Mouse (Mus musculus) retina, adult 2 months (tissue): ENCODE measurements around the gene Tsc22d1.

ENCODE experiments used
- DNase-seq: peaks from one replicate; pipeline ENCODE4 v3.0.0-alpha.2; 2012; ENCODE audit warnings: low read depth, low spot score

Gene Tsc22d1

DNA sequence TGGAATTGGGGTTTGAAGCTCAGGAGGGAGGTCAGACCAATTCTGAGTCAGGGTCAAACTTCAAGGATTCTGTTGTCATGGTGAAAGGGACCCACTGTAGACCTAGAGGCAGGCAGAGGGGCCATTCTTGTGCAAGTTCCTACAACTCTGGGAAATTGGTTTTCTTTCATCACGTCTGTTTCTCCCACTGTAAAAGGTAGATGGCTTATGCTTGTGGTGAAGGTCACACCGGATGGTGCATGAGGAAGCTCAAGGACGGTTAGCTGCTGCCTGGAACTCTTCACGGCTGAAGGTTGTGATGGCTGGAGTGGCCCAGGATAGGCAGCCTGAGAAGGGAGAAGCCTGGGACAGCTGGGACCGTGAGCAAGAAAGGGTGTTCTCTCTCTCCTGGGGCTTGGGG, 103.5 kb downstream of the Tsc22d1 start:
- no peak for DNase-seq

- no peak for DNase-seq
These were observed 105.8 kb downstream of the Tsc22d1 start for GRCm38 (mm10) chr14:76520606-76521005.

DNA sequence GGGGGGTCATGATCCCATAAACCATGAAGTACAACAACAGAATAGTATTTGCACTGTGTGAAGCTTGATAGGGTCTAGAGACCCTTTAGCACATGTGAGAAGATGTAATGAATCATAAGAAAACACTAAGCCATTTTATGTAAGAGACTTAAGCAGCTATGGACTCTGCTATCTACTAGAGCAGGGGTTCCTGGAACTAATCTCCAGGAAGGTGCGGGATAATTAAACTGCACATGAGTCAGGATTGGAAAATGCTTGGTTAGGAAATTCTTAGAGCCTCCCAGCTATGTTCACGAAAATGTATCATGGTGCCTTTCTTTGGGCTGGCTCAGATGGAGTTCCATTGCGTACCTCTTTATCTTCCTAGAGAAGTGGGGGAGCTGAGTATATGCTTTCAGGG, 106.5 kb downstream of the Tsc22d1 start:
- no peak for DNase-seq

DNA sequence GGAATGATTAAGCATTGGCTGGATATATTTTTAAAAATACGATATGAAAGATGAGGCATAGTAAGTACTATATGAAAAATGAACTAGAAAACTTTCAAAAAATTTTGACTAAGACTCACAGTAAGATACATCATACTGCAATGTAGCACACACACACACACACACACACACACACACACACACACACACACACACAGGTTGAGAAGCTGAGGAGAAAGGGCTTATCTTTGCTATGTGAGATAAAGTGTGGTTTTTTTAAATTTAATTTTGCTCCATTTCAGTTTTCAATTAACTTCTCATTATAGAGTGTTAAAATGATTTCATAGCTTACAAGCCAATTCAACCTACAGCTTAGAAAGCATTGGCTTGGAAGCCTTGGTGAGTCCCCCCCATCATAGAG, 108.6 kb downstream of the Tsc22d1 start:
- no peak for DNase-seq

DNA sequence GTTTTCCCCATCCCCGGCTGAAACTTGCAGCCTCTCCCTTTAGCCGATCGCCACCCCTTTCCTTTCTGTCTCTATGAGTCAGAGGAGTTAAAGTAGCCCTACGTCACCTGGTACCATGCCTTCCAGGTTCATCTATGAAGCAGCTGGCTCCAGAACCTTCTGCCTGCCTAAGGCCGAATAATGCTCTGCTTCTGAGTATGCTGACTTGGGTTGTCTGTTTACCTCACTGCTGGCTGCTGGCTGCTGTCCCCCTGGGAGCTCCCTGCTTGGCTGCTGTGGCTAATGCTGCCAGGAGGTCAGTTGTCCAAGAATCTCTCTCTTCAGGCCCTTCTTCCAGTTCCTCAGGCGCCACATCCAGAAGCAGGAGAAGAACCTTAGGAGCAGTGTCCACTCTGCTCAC, 111.7 kb downstream of the Tsc22d1 start:
- DNase-seq = no peak

GRCm38 (mm10) chr14:76527030-76527719, 112.4 kb downstream of the Tsc22d1 start:
- DNase-seq = no peak

DNA sequence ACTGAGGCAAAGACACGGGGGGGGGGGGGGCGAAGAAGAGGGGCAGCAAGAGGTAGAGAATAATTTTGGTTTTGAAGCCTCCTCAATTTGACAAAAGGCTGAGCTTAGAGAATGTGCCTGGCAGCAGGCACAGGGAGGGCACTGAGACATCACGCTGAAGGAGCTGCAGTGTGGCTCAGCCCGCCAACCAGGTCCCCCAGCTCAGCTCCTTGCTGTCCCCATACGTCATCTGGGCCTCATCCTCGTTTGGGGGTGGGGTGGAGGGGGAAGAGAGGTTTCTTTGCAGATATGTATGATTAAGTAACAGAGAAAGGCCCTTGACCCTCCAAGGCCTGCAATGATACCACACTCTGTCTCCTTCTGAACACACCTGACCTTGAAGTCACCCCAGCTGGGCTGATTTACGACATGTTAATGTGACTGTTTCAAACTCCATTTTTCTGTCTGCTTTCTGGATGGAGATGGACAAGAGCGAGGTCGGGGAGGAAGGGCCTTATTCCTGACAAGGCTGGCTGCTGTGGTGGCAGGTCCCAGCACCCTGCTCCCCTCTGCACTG, 113.1 kb downstream of the Tsc22d1 start:
- DNase-seq = no peak

DNA sequence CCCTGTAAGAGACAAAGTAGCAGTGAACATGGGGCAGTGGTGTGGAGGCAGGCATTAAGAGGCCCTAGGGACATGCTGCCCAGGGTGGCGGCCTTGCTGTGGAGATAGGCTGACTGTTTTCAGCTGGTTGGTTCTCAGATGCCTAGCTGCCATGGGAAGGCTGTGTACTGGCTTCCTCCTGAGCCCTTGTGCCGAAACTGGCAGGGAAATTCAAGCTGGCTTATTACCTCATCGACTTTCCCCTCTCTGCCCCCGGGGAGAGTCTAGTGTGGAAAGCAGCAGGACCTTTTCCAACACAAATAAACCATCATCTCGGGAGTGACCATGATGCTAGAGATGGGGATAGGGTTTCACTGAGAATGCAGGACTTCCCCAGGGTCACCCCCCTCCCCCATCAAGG, 113.9 kb downstream of the Tsc22d1 start:
- DNase-seq = no peak

DNA sequence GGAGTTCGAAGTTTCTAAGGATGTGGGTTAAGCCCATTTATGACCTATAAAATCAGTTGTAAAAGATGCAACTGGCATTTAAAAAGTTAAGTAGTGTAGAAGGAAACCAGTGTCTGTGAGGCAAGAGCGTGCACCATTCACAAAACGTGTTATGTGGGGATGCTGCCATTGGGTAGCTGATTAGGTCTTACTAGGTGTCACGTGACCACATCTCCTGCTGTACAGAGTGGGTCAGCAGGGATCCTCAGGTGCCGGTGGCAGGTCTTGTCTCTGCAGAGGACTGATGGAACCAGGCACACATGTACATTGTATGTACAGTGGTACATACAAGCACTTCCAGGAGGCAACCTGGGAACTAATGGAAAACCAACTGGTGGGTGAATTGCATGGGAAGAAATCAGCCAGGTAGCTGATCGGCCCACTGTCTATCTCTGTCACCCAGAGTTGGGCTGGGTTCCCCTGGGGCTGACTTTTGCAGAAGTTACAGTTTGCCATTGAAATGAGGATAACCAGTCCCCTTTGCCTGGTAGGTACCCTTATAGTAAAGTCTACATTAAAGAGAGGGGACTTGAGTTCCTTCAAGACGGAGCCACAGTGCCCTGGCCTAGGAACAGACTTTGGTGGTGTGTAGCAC, 116.4 kb downstream of the Tsc22d1 start:
- no peak for DNase-seq

GRCm38 (mm10) chr14:76532257-76533169, 117.8 kb downstream of the Tsc22d1 start:
- no peak for DNase-seq

GRCm38 (mm10) chr14:76533170-76533815, 118.5 kb downstream of the Tsc22d1 start:
- no peak for DNase-seq

DNA sequence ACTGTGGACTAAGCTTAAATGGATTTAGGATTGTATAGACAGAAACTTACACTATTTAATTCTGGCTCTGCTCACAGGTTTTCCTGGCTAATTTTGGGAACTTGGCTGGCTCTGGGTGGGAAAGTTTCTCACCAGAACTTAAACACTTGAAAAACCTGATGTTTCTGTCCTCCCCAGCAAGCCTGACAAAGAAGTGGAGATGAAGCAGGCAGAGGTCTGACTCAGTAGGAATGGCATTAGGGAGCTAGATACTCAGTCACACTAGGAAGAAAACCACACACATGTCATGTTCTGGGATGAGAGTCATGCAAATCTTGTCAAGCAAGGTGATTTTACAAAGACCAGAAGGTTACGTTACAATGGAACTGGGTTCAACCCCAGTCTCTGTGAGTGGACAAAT, 120.3 kb downstream of the Tsc22d1 start:
- no peak for DNase-seq

- DNase-seq = no peak
These were observed 122.2 kb downstream of the Tsc22d1 start for GRCm38 (mm10) chr14:76536921-76537320.

DNA sequence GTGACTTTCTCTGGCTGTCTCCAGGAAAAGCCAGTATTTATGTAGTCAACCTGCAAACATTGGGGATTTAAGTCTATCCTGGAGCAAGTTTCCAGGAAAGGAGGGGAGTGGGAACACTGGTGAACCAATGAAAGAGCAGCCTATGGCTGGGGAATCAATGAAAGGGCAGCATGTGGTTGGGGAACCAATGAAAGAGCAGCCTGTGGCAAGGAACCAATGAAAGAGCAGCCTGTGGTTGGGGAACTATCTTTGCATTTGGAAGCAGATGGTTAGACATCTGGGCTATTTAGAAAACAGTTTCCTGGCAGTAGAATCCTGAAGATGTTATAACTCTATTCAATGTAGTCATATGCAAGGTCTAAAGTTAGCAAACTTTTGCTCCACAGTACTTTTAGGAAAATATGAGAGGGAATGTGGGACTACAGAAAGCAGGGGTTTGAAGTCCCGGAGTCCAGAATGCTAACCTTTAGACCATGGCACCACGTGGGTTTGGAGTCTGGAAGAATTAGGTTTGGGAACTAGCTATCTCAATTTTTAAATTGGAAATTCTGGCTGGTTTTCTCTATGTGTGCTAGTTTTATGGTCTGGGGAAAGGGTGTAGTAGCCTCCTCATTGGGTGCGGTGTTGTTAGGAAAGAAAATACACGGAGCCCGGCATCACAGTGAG, 125.4 kb downstream of the Tsc22d1 start:
- DNase-seq = no peak

DNA sequence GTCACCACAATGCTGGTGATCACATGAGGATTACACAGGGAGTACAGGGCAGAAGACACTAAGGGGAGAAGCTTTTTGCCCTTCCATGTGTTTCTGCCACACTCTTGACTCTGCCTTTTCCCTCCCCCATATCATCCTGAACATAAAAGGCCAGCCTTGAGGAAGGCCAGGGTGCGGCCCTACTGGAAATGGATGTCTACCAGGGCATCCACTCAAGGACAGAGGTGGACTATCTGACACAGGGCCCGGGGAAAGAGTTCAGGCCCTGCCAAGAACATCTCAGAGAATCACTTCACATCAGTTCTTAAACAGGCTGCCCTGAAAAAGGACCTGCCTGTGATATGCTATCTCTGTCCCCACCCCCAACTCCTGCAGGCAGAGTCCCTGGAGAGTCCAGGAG, 126.6 kb downstream of the Tsc22d1 start:
- DNase-seq = no peak

GRCm38 (mm10) chr14:76544136-76544535, 129.4 kb downstream of the Tsc22d1 start:
- no peak for DNase-seq

- DNase-seq = no peak
These were observed 140.7 kb downstream of the Tsc22d1 start for GRCm38 (mm10) chr14:76555263-76556030.

GRCm38 (mm10) chr14:76556031-76556851, 141.5 kb downstream of the Tsc22d1 start:
- no peak for DNase-seq

DNA sequence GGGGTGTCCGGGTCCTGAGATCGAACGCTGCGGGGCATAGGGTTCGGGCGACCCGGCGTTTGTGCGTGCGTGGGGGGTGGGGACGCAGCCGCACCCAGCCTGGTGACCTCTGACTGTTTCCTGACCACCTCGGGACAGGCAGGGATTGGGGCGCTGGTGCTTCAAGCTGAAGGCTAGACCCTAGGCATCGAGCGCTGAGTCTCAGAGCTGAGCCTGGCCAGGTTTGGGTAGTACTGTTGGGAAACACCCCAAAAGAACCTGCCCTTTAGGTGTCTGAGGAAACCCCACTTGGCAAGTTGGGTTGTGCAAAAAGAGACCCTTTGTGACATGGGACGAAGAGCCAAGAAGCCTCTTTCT, 142.1 kb downstream of the Tsc22d1 start, which contains the start of gene Serp2:
TSS of gene Serp2 (minus strand) at position 38 of the 357 bp plus-strand sequence.
- no peak for DNase-seq
